20 mouse cellular contexts compared by ENCODE assay signal in genomic region chr6:120778226-120778625, GRCm38 (mm10). TPM values are rescaled to one million over a fixed set of nuclear protein-coding genes. Genes with fewer than 3 reads are reported as not detected.
"Had no signal": no experiment of that assay in that cellular context is flagged by ENCODE, and none has a peak within 500 bp of the region (broad histone marks: within the 10 kb centered on the region; RNA-seq: fewer than 3 reads in every experiment).

No protein-coding gene starts in this region.

- H3K27ac ChIP-seq: hindbrain, embryonic 15.5 days; kidney, postnatal 0 days; left cerebral cortex, adult 2 months; limb, embryonic 12.5 days; liver, embryonic 12.5 days; liver, embryonic 15.5 days; midbrain, embryonic 12.5 days; midbrain, embryonic 15.5 days; neural tube, embryonic 12.5 days; neural tube, embryonic 15.5 days had no signal

- H3K9ac ChIP-seq: hindbrain, embryonic 15.5 days; limb, embryonic 12.5 days; liver, embryonic 12.5 days; liver, embryonic 15.5 days; midbrain, embryonic 12.5 days; midbrain, embryonic 15.5 days; neural tube, embryonic 12.5 days; neural tube, embryonic 15.5 days had no signal

- H3K4me3 ChIP-seq: hindbrain, embryonic 15.5 days; left cerebral cortex, adult 2 months; limb, embryonic 12.5 days; liver, embryonic 12.5 days; liver, embryonic 15.5 days; midbrain, embryonic 12.5 days; midbrain, embryonic 15.5 days; neural tube, embryonic 12.5 days; neural tube, embryonic 15.5 days had no signal

- ATAC-seq: intestine, postnatal 0 days; liver, embryonic 12.5 days; midbrain, embryonic 15.5 days had no signal

- H3K4me1 ChIP-seq: limb, embryonic 12.5 days had no signal

- H3K4me2 ChIP-seq: hindbrain, embryonic 15.5 days; limb, embryonic 12.5 days; liver, embryonic 12.5 days; liver, embryonic 15.5 days; midbrain, embryonic 12.5 days; midbrain, embryonic 15.5 days; neural tube, embryonic 12.5 days; neural tube, embryonic 15.5 days had no signal

- H3K27me3 ChIP-seq: hindbrain, embryonic 15.5 days; limb, embryonic 12.5 days; liver, embryonic 12.5 days; liver, embryonic 15.5 days; midbrain, embryonic 12.5 days; midbrain, embryonic 15.5 days; neural tube, embryonic 12.5 days; neural tube, embryonic 15.5 days had no signal

- H3K36me3 ChIP-seq: hindbrain, embryonic 15.5 days; limb, embryonic 12.5 days; liver, embryonic 12.5 days; liver, embryonic 15.5 days; midbrain, embryonic 12.5 days; midbrain, embryonic 15.5 days; neural tube, embryonic 12.5 days; neural tube, embryonic 15.5 days had no signal

- H3K9me3 ChIP-seq: hindbrain, embryonic 15.5 days; limb, embryonic 12.5 days; liver, embryonic 12.5 days; liver, embryonic 15.5 days; midbrain, embryonic 12.5 days; midbrain, embryonic 15.5 days; neural tube, embryonic 12.5 days; neural tube, embryonic 15.5 days had no signal

- DNase-seq: layer of hippocampus, postnatal 36 days; liver; lung, adult 2 months; right cerebral cortex, adult 18-20 months; right cerebral cortex, postnatal 14 days; right cerebral cortex, postnatal 4 days; thymus, postnatal 25 days had no signal

RNA-seq across cellular contexts. Expression of gene Slc25a18, which starts 4.8 kb away (rescaled TPM):
- total RNA-seq: megakaryocyte progenitor cell, adult 5-6 weeks had no signal
- polyA plus RNA-seq: intestine, postnatal 0 days; kidney, postnatal 0 days; limb, embryonic 12.5 days; thymus, postnatal 0 days had no signal
